Mouse (Mus musculus): ENCODE measurements around the gene Asic3.

Asic3 gene

GRCm38 (mm10) chr5:24413042-24413693, at the start of gene Asic3:
Gene Asic3 (plus strand): TSS chr5:24413392.
- no peak for DNase-seq (ENCODE audit: extremely low read depth, low read depth)

- no peak for DNase-seq (ENCODE audit: extremely low read depth, low read depth)
Measured at GRCm38 (mm10) chr5:24363467-24363866, 49.7 kb upstream of the Asic3 start.

GRCm38 (mm10) chr5:24364061-24364460, 49.1 kb upstream of the Asic3 start:
- DNase-seq (ENCODE audit: extremely low read depth, low read depth), result no peak

GRCm38 (mm10) chr5:24364508-24364907, 48.7 kb upstream of the Asic3 start, which contains the start of gene Nos3:
Gene Nos3 (plus strand): TSS chr5:24364810.
- no peak for DNase-seq (ENCODE audit: extremely low read depth, low read depth)

- no peak for DNase-seq (ENCODE audit: extremely low read depth, low read depth)
Measured at GRCm38 (mm10) chr5:24364963-24365362, 48.2 kb upstream of the Asic3 start.

GRCm38 (mm10) chr5:24365528-24365927, 47.7 kb upstream of the Asic3 start:
- no peak for DNase-seq (ENCODE audit: extremely low read depth, low read depth)

GRCm38 (mm10) chr5:24366426-24366825, 46.8 kb upstream of the Asic3 start:
- no peak for DNase-seq (ENCODE audit: extremely low read depth, low read depth)

GRCm38 (mm10) chr5:24369767-24370166, 43.4 kb upstream of the Asic3 start:
- DNase-seq (ENCODE audit: extremely low read depth, low read depth), result no peak

- no peak for DNase-seq (ENCODE audit: extremely low read depth, low read depth)
Measured at GRCm38 (mm10) chr5:24373807-24374206, 39.4 kb upstream of the Asic3 start.

- no peak for DNase-seq (ENCODE audit: extremely low read depth, low read depth)
Measured at GRCm38 (mm10) chr5:24374216-24374615, 39.0 kb upstream of the Asic3 start.

- no peak for DNase-seq (ENCODE audit: extremely low read depth, low read depth)
Measured at GRCm38 (mm10) chr5:24374666-24375328, 38.4 kb upstream of the Asic3 start.

GRCm38 (mm10) chr5:24378700-24379099, 34.5 kb upstream of the Asic3 start:
- DNase-seq (ENCODE audit: extremely low read depth, low read depth), result no peak

GRCm38 (mm10) chr5:24379501-24379900, 33.7 kb upstream of the Asic3 start:
- no peak for DNase-seq (ENCODE audit: extremely low read depth, low read depth)

- no peak for DNase-seq (ENCODE audit: extremely low read depth, low read depth)
Measured at GRCm38 (mm10) chr5:24380499-24380898, 32.7 kb upstream of the Asic3 start.

- no peak for DNase-seq (ENCODE audit: extremely low read depth, low read depth)
Measured at GRCm38 (mm10) chr5:24381486-24381885, 31.7 kb upstream of the Asic3 start.

- DNase-seq (ENCODE audit: extremely low read depth, low read depth), result no peak
Measured at GRCm38 (mm10) chr5:24381988-24382387, 31.2 kb upstream of the Asic3 start.

- peak; percentile 97 for DNase-seq (ENCODE audit: extremely low read depth, low read depth)
Measured at GRCm38 (mm10) chr5:24383026-24383859, 29.9 kb upstream of the Asic3 start.

- no peak for DNase-seq (ENCODE audit: extremely low read depth, low read depth)
Measured at GRCm38 (mm10) chr5:24384407-24384806, 28.8 kb upstream of the Asic3 start.

- DNase-seq (ENCODE audit: extremely low read depth, low read depth), result no peak
Measured at GRCm38 (mm10) chr5:24385374-24385773, 27.8 kb upstream of the Asic3 start.

- no peak for DNase-seq (ENCODE audit: extremely low read depth, low read depth)
Measured at GRCm38 (mm10) chr5:24385887-24386550, 27.2 kb upstream of the Asic3 start.

Measured in MEL-GATA-1-ER (cell line).